Mouse (Mus musculus) kidney, postnatal 0 days (tissue): ENCODE data around the gene Ssh1. TPM values are rescaled to one million over a fixed set of nuclear protein-coding genes. Genes with fewer than 3 reads are reported as not detected.

Source experiments
- ATAC-seq: fragments of 200-750 bp; cut with Nextera tagmentation; replicated peaks from 2 replicates; pipeline ENCODE4 v1.8.0; 2017; ENCODE audit warnings: low read depth, moderate number of reproducible peaks, moderate TSS enrichment, moderate library complexity; ENCODE audit not compliant: low FRiP score
- DNase-seq: peaks from one replicate; pipeline ENCODE4 v3.0.0-alpha.2; 2016; ENCODE audit warnings: low spot score
- H3K27ac ChIP-seq: fragments of 300-500 bp; sonication (generic); 2 replicates; pipeline ENCODE4 v1.5.1; 2014; ENCODE audit warnings: mild to moderate bottlenecking
- H3K27me3 ChIP-seq: fragments of 300-500 bp; sonication (generic); 2 replicates; pipeline ENCODE4 v1.6.1; 2014; ENCODE audit warnings: low read length, mixed read lengths; ENCODE audit not compliant: insufficient read depth
- H3K36me3 ChIP-seq: fragments of 300-500 bp; sonication (generic); 2 replicates; pipeline ENCODE4 v1.6.1; 2014; ENCODE audit warnings: low read length, mixed read lengths; ENCODE audit not compliant: insufficient read depth
- H3K4me1 ChIP-seq: fragments of 300-500 bp; sonication (generic); replicated peaks from 2 replicates; pipeline ENCODE4 v1.6.1; 2014; ENCODE audit warnings: antibody characterized with exemption, low read length, mixed read lengths; ENCODE audit not compliant: insufficient read depth
- H3K4me2 ChIP-seq: fragments of 300-500 bp; sonication (generic); 2 replicates; pipeline ENCODE4 v1.6.1; 2014; ENCODE audit warnings: mild to moderate bottlenecking, low read length, moderate library complexity, mixed read lengths
- H3K4me3 ChIP-seq: fragments of 300-500 bp; sonication (generic); replicated peaks from 2 replicates; pipeline ENCODE4 v1.5.1; 2014; ENCODE audit warnings: low read depth, low read length
- H3K9ac ChIP-seq: fragments of 300-500 bp; sonication (generic); 2 replicates; pipeline ENCODE4 v1.6.1; 2014; ENCODE audit warnings: low read depth, low read length
- H3K9me3 ChIP-seq: fragments of 300-500 bp; sonication (generic); replicated peaks from 2 replicates; pipeline ENCODE4 v1.6.1; 2016; ENCODE audit warnings: low read length, inconsistent platforms, mixed read lengths
- CTCF ChIP-seq: IDR thresholded peaks from 2 replicates; pipeline ENCODE4 v1.5.1; 2016; ENCODE audit warnings: antibody characterized with exemption, low read depth, mild to moderate bottlenecking, moderate library complexity
- WGBS: fragments of 180-500 bp; shearing (Covaris S2); extraction: QIAGEN DNeasy Blood & Tissue Kit; methylation state at CpG from one replicate; pipeline ENCODE4 v1.1.7; 2014; 5-methylcytosine and 5-hydroxymethylcytosine counted together
- polyA plus RNA-seq: library from polyadenylated mRNA; unstranded; fragments of >200 nt; fragmentation: Nextera tagmentation; extraction: Ambion mirVana; gene quantifications from 2 replicates; pipeline ENCODE4 v1.2.1, GENCODE M21; 2015

The Ssh1 gene
- polyA plus RNA-seq, 1 experiment from 2014 or later = 10.0 TPM

DNA sequence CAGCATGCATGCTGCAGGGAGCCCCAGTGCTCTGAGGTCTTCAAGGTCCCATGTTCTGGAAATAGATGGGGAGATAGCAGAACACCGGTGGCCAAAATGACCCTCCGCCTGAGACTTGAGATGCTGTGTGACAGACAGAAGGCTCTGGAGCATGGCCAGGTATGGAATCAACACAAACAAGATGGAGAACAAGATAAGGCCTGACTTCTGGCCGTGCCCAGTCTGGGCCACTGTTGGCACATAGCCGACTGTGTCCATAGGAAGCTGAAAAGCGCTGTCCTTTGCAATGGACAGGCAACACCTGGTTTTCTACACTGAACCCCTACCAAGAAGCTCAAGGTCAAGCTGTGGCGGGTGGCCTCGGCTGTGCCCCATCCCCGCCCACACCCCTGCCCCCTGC, 19.9 kb downstream of the Ssh1 start:
- peaks cover 8% of the 10 kb centered on the region; the same call in 1 of the 2 replicates for H3K36me3 ChIP-seq
- H3K27me3 ChIP-seq = no peaks in the 10 kb centered on the region
- no peaks in the 10 kb centered on the region for H3K9me3 ChIP-seq
- peak overlapping the region; percentile 85; the same call in 1 of the 2 replicates for H3K27ac ChIP-seq
- ATAC-seq (peak; percentile 29; the same call in 1 of the 2 replicates), DNase-seq (no peak)
- 0 out of 2 replicates have a peak overlapping the region, but pooled peaks have one; percentile 1 for H3K4me2 ChIP-seq
- no peak overlapping the region for H3K4me3 ChIP-seq
- no peak overlapping the region for H3K9ac ChIP-seq
- TF ChIP-seq CTCF = no peak
- 61% methylated on average over 8 of the region's 8 CpGs for WGBS
- H3K4me1 ChIP-seq = peaks cover 33% of the 10 kb centered on the region

DNA sequence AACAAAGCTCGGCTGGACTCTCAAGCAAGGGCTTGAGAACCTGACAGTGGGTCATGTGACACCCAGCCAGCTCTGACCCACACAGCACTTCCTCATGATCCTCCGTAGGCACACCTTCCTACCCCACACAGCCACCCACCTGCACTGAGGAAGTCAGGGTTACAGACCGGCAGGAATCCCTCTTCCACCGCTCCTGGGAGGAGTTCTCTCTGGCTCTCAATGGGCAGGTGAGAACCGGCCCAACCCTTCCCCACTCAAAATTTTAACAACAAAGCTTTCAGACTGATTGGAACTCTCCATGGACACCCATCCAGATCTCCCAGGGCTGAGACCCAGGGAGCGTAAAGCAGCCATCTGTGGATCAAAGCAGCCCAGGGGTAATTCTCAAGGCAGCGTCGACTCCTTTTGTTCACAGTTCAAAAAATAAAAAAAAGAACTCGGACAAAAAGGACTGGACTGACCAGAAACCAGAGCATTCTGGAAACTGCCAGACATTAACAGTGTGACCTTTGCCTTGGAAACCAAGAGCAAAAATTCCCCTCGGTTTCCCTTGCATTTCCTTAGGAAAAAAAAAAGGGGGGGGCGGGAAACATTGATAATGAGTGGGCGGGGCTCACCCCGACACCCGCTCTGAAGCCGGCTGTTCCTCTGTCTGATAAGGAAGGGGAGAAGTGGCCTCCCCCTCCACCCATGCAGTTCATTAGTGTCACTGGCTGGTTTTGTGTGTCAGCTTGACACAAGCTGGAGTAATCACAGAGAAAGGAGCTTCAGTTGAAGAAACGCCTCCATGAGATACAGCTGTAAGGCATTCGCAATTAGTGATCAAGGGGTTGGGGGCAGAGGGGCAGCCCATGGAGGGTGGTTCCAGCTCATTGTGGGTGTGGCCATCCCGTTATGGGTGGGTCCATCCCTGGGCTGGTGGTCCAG, 20.8 kb downstream of the Ssh1 start:
- peaks cover 9% of the 10 kb centered on the region; the same call in 1 of the 2 replicates for H3K36me3 ChIP-seq
- no peaks in the 10 kb centered on the region for H3K27me3 ChIP-seq
- no peak overlapping the region for H3K9ac ChIP-seq
- H3K9me3 ChIP-seq = no peaks in the 10 kb centered on the region
- H3K4me1 ChIP-seq = peaks cover 33% of the 10 kb centered on the region
- DNase-seq (peak; percentile 81), ATAC-seq (peak; percentile 31; the same call in 1 of the 2 replicates)
- H3K4me2 ChIP-seq = peak overlapping the region; percentile 19; the same call in 1 of the 2 replicates
- no peak overlapping the region for H3K4me3 ChIP-seq
- no peak for TF ChIP-seq CTCF
- WGBS = 12% methylated on average over 18 of the region's 18 CpGs
- peak overlapping the region; percentile 85 for H3K27ac ChIP-seq

GRCm38 (mm10) chr5:113971434-113971960, 22.2 kb downstream of the Ssh1 start:
- H3K27me3 ChIP-seq = no peaks in the 10 kb centered on the region
- H3K27ac ChIP-seq = 0 out of 2 replicates have a peak overlapping the region, but pooled peaks have one; percentile 85
- H3K4me3 ChIP-seq = no peak overlapping the region
- DNase-seq (no peak), ATAC-seq (no peak)
- 65% methylated on average over 10 of the region's 10 CpGs for WGBS
- H3K4me2 ChIP-seq = no peak overlapping the region
- peaks cover 33% of the 10 kb centered on the region for H3K4me1 ChIP-seq
- no peak for TF ChIP-seq CTCF
- no peak overlapping the region for H3K9ac ChIP-seq
- peaks cover 13% of the 10 kb centered on the region; the same call in 1 of the 2 replicates for H3K36me3 ChIP-seq
- H3K9me3 ChIP-seq = no peaks in the 10 kb centered on the region

GRCm38 (mm10) chr5:113968371-113968770, 25.3 kb downstream of the Ssh1 start:
- H3K36me3 ChIP-seq = peaks cover 26% of the 10 kb centered on the region
- H3K4me3 ChIP-seq = no peak overlapping the region
- no peak overlapping the region for H3K9ac ChIP-seq
- ATAC-seq (no peak), DNase-seq (no peak)
- no peaks in the 10 kb centered on the region for H3K9me3 ChIP-seq
- WGBS = 38% methylated on average over 11 of the region's 11 CpGs
- peaks cover 9% of the 10 kb centered on the region for H3K4me1 ChIP-seq
- H3K27ac ChIP-seq = no peak overlapping the region
- TF ChIP-seq CTCF = no peak
- H3K27me3 ChIP-seq = no peaks in the 10 kb centered on the region
- no peak overlapping the region for H3K4me2 ChIP-seq

DNA sequence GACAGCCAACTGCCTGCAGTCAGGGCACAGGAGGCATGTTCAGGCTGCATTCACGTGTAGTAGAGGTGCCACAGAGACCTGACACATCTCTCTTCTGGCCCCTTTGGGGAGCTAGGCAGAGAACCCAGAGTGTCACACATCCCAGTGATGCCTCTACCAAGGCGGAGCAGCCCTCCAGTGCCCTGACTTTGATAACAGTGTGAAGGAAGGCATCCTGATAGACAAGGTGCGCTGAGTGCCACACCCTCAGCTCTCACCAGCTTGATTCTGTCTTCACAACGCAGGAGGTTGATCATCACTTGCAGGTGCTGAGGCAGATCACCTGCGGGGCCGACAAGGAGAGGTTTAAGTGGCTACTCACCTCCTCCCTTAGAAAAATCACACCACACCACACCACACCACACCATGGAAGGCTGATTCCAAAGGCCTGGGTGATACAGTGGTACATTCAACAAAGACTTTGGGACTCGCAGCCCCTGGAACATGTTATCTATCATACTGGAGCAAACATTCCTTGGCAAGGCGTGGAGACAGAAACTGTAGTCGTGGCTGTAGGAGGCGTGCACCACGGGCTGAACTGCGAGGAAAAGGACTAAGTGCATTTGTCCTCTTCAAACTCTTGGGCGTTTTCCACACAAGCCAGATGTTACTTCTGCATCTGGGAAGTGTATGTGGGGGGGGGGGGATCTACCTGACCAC, 27.1 kb downstream of the Ssh1 start:
- 89% methylated on average over 13 of the region's 13 CpGs for WGBS
- Histone ChIP-seq H3K27me3 (no peaks in the 10 kb centered on the region), H3K4me2 (no peak overlapping the region), H3K27ac (no peak overlapping the region), H3K4me1 (no peaks in the 10 kb centered on the region), H3K9ac (no peak overlapping the region), H3K36me3 (peaks cover 26% of the 10 kb centered on the region), H3K4me3 (no peak overlapping the region), H3K9me3 (no peaks in the 10 kb centered on the region)
- DNase-seq (no peak), ATAC-seq (no peak)
- no peak for TF ChIP-seq CTCF

DNA sequence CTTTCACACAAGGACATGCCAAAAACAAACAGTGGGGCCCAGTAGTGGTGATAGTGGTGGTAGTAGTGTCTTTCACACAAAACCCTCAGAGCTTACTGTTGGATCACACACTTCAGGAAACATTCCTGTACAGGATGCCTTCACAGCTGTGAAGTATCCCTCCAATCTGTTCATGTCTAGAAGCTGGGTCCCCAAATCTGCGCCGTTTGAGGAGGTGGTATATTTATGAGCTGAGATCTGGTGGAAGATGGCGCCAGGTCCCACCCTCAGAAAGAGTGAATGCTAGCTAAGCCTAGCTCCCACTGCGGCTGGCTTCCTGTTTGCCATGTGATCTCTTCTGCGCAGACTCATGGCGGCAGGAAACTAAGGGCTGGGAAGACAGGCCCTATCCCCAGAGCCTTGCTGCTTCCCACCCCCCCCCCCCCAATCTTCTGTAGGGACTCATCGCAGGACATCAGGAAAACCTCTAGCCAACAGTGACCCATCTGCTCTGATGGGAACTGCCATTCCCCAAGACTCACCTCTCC, 28.0 kb downstream of the Ssh1 start:
- H3K27me3 ChIP-seq = no peaks in the 10 kb centered on the region
- WGBS = 91% methylated on average over 7 of the region's 7 CpGs
- ATAC-seq = no peak
- no peak for TF ChIP-seq CTCF
- H3K9ac ChIP-seq = no peak overlapping the region
- H3K4me3 ChIP-seq = no peak overlapping the region
- DNase-seq = no peak
- H3K4me1 ChIP-seq = no peaks in the 10 kb centered on the region
- H3K27ac ChIP-seq = no peak overlapping the region
- H3K9me3 ChIP-seq = no peaks in the 10 kb centered on the region
- no peak overlapping the region for H3K4me2 ChIP-seq
- peaks cover 26% of the 10 kb centered on the region for H3K36me3 ChIP-seq
